Mouse (Mus musculus) olfactory bulb, adult 2 months (tissue): ENCODE measurements around the gene Olfr975.

Source experiments
- CTCF ChIP-seq: fragments of 200-500 bp; IDR thresholded peaks from 2 replicates; pipeline ENCODE4 v1.5.1; 2012; ENCODE audit warnings: low read depth, mild to moderate bottlenecking, low read length, moderate library complexity; ENCODE audit not compliant: insufficient read depth
- POLR2A ChIP-seq: fragments of 200-500 bp; IDR thresholded peaks from 2 replicates; pipeline ENCODE4 v1.6.1; 2012; ENCODE audit warnings: mild to moderate bottlenecking, low read depth, low read length, moderate library complexity; ENCODE audit not compliant: insufficient read depth

DNA sequence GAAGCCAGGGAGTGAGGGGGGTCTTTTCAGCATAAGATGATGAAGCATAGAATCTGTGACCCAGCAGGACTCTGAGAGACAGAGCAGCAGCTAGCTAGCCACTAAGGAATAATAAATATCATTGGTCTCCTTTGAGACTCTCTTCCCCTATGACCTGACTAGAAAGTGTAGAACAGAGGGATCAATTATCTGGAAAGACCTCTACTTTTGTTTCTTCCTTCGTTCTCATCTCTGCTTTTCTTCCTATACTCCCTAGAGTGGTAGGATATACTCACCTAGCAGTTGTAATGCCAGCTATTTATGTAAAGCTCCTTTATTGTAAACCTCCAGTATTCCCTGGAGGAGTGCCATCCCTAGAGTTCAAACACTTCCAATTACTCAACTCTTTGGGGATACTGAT lies at the start of gene Olfr975:
- TF ChIP-seq CTCF (no peak), POLR2A (no peak)
